Mouse (Mus musculus) forebrain, embryonic 15.5 days (tissue): ENCODE measurements around the gene Ttll5. TPM values are rescaled to one million over a fixed set of nuclear protein-coding genes. Genes with fewer than 3 reads are reported as not detected.

Source experiments
- polyA plus RNA-seq: library from polyadenylated mRNA; unstranded; fragments of >200 nt; fragmentation: Nextera tagmentation; extraction: Ambion mirVana; gene quantifications from 2 replicates; pipeline ENCODE4 v1.2.1, GENCODE M21; 2015

The Ttll5 gene
- polyA plus RNA-seq, 1 experiment from 2014 or later: 15.4 TPM

Other genes starting within 250 kb of the Ttll5 start
- gene Jdp2, start 225.6 kb upstream of the Ttll5 start, polyA plus RNA-seq: 0.10 and 0.50 TPM in 2 replicates
- 0.40 and 0.66 TPM in 2 replicates for gene Batf, start 138.0 kb upstream of the Ttll5 start, polyA plus RNA-seq
- 4.2 and 4.4 TPM in 2 replicates for gene Flvcr2, start 78.1 kb upstream of the Ttll5 start, polyA plus RNA-seq
- gene Erg28, start 109 bp upstream of the Ttll5 start, polyA plus RNA-seq: 97.5 and 101 TPM in 2 replicates